Mouse (Mus musculus) kidney, embryonic 16.5 days (tissue): ENCODE measurements around the gene Zfp445. TPM values are rescaled to one million over a fixed set of nuclear protein-coding genes. Genes with fewer than 3 reads are reported as not detected.

Experiments used
- ATAC-seq: fragments of 200-750 bp; cut with Nextera tagmentation; 2 replicates; pipeline ENCODE4 v1.8.0; 2017; ENCODE audit warnings: moderate TSS enrichment; ENCODE audit not compliant: low FRiP score, low TSS enrichment
- H3K27ac ChIP-seq: fragments of 300-500 bp; sonication (generic); 2 replicates; pipeline ENCODE4 v1.5.1; 2014; ENCODE audit warnings: low read length
- H3K27me3 ChIP-seq: fragments of 300-500 bp; sonication (generic); 2 replicates; pipeline ENCODE4 v1.6.1; 2014; ENCODE audit warnings: low read length, control low read depth, mixed read lengths; ENCODE audit not compliant: insufficient read depth
- H3K36me3 ChIP-seq: fragments of 300-500 bp; sonication (generic); 2 replicates; pipeline ENCODE4 v1.6.1; 2014; ENCODE audit warnings: low read length, control low read depth, mixed read lengths; ENCODE audit not compliant: insufficient read depth
- H3K4me1 ChIP-seq: fragments of 300-500 bp; sonication (generic); 2 replicates; pipeline ENCODE4 v1.6.1; 2014; ENCODE audit warnings: low read length, control low read depth, mixed read lengths; ENCODE audit not compliant: insufficient read depth
- H3K4me2 ChIP-seq: fragments of 300-500 bp; sonication (generic); replicated peaks from 2 replicates; pipeline ENCODE4 v1.6.1; 2014; ENCODE audit warnings: low read depth, low read length
- H3K4me3 ChIP-seq: fragments of 300-500 bp; sonication (generic); 2 replicates; pipeline ENCODE4 v1.5.1; 2014; ENCODE audit warnings: mild to moderate bottlenecking, low read length
- H3K9ac ChIP-seq: fragments of 300-500 bp; sonication (generic); replicated peaks from 2 replicates; pipeline ENCODE4 v1.6.1; 2014; ENCODE audit warnings: low read length
- H3K9me3 ChIP-seq: fragments of 300-500 bp; sonication (generic); 2 replicates; pipeline ENCODE4 v1.6.1; 2016; ENCODE audit warnings: low read length, control low read depth
- WGBS: fragments of 180-500 bp; shearing (Covaris S2); extraction: QIAGEN DNeasy Blood & Tissue Kit; methylation state at CpG from one replicate; pipeline ENCODE4 v1.1.7; 2014; 5-methylcytosine and 5-hydroxymethylcytosine counted together
- polyA plus RNA-seq: library from polyadenylated mRNA; unstranded; fragments of >200 nt; fragmentation: Nextera tagmentation; extraction: Ambion mirVana; gene quantifications from 2 replicates; pipeline ENCODE4 v1.2.1, GENCODE M21; 2015

The Zfp445 gene
- polyA plus RNA-seq, 1 experiment from 2014 or later: 82.3 TPM

GRCm38 (mm10) chr9:122843760-122844159, 22.0 kb downstream of the Zfp445 start, which contains the start of gene Gm35549:
TSS of gene Gm35549 (minus strand) at chr9:122844035.
- H3K27me3 ChIP-seq: no peaks in the 10 kb centered on the region
- ATAC-seq: no peak
- H3K9ac ChIP-seq: no peak within 1 kb of the TSS
- no peak within 1 kb of the TSS for H3K27ac ChIP-seq
- H3K4me3 ChIP-seq: no peak within 1 kb of the TSS
- H3K36me3 ChIP-seq: peaks cover 6% of the 10 kb centered on the region
- peaks cover 5% of the 10 kb centered on the region; the same call in 1 of the 2 replicates for H3K9me3 ChIP-seq
- H3K4me2 ChIP-seq: no peak within 1 kb of the TSS
- 74% methylated on average over 3 of the region's 3 CpGs for WGBS
- H3K4me1 ChIP-seq: no peaks in the 10 kb centered on the region

- Histone ChIP-seq H3K36me3 (no peaks in the 10 kb centered on the region), H3K27me3 (no peaks in the 10 kb centered on the region), H3K9ac (no peak overlapping the region), H3K27ac (no peak overlapping the region), H3K4me1 (no peaks in the 10 kb centered on the region), H3K9me3 (no peaks in the 10 kb centered on the region), H3K4me3 (no peak overlapping the region), H3K4me2 (0 out of 2 replicates have a peak overlapping the region, but pooled peaks have one; percentile 14)
- WGBS: 26% methylated on average over 16 of the region's 16 CpGs
- ATAC-seq: peak; percentile 71
Observed at GRCm38 (mm10) chr9:122837680-122838079, 28.1 kb downstream of the Zfp445 start.

- Histone ChIP-seq H3K27ac (no peak overlapping the region), H3K9ac (no peak overlapping the region), H3K9me3 (no peaks in the 10 kb centered on the region), H3K4me3 (no peak overlapping the region), H3K27me3 (no peaks in the 10 kb centered on the region), H3K4me1 (no peaks in the 10 kb centered on the region), H3K36me3 (no peaks in the 10 kb centered on the region), H3K4me2 (no peak overlapping the region)
- WGBS: 85% methylated on average over 4 of the region's 4 CpGs
- ATAC-seq: no peak
Observed at GRCm38 (mm10) chr9:122837216-122837615, 28.6 kb downstream of the Zfp445 start.

- Histone ChIP-seq H3K9me3 (no peaks in the 10 kb centered on the region), H3K9ac (no peak overlapping the region), H3K4me1 (no peaks in the 10 kb centered on the region), H3K36me3 (no peaks in the 10 kb centered on the region), H3K4me2 (no peak overlapping the region), H3K4me3 (no peak overlapping the region), H3K27me3 (no peaks in the 10 kb centered on the region), H3K27ac (no peak overlapping the region)
- WGBS: 57% methylated on average over 6 of the region's 6 CpGs
- ATAC-seq: 0 out of 2 replicates have a peak, but pooled peaks have one; percentile 31
Observed at GRCm38 (mm10) chr9:122836790-122837189, 29.0 kb downstream of the Zfp445 start.

GRCm38 (mm10) chr9:122836126-122836525, 29.7 kb downstream of the Zfp445 start:
- H3K4me2 ChIP-seq: no peak overlapping the region
- no peak overlapping the region for H3K9ac ChIP-seq
- H3K9me3 ChIP-seq: no peaks in the 10 kb centered on the region
- no peak overlapping the region for H3K27ac ChIP-seq
- H3K36me3 ChIP-seq: no peaks in the 10 kb centered on the region
- no peak overlapping the region for H3K4me3 ChIP-seq
- ATAC-seq: no peak
- 71% methylated on average over 9 of the region's 9 CpGs for WGBS
- no peaks in the 10 kb centered on the region for H3K4me1 ChIP-seq
- no peaks in the 10 kb centered on the region for H3K27me3 ChIP-seq

- Histone ChIP-seq H3K27me3 (no peaks in the 10 kb centered on the region), H3K4me3 (no peak overlapping the region), H3K27ac (no peak overlapping the region), H3K36me3 (peaks cover 22% of the 10 kb centered on the region), H3K4me2 (no peak overlapping the region), H3K4me1 (no peaks in the 10 kb centered on the region), H3K9ac (no peak overlapping the region), H3K9me3 (no peaks in the 10 kb centered on the region)
- ATAC-seq: no peak
- 84% methylated on average over 4 of the region's 4 CpGs for WGBS
Observed at GRCm38 (mm10) chr9:122829826-122830380, 35.9 kb downstream of the Zfp445 start.

- H3K4me1 ChIP-seq: no peaks in the 10 kb centered on the region
- ATAC-seq: no peak
- no peaks in the 10 kb centered on the region for H3K27me3 ChIP-seq
- no peak overlapping the region for H3K27ac ChIP-seq
- no peak overlapping the region for H3K9ac ChIP-seq
- no peaks in the 10 kb centered on the region for H3K9me3 ChIP-seq
- H3K36me3 ChIP-seq: peaks cover 29% of the 10 kb centered on the region
- H3K4me2 ChIP-seq: no peak overlapping the region
- WGBS: 95% methylated on average over 4 of the region's 4 CpGs
- H3K4me3 ChIP-seq: no peak overlapping the region
Observed at GRCm38 (mm10) chr9:122826743-122827142, 39.1 kb downstream of the Zfp445 start.

GRCm38 (mm10) chr9:122823374-122824017, 42.3 kb downstream of the Zfp445 start:
- H3K9me3 ChIP-seq: no peaks in the 10 kb centered on the region
- ATAC-seq: no peak

GRCm38 (mm10) chr9:122815239-122815851, 50.5 kb downstream of the Zfp445 start:
- WGBS: 73% methylated on average over 4 of the region's 4 CpGs
- no peak overlapping the region for H3K4me3 ChIP-seq
- H3K4me2 ChIP-seq: no peak overlapping the region
- H3K9me3 ChIP-seq: no peaks in the 10 kb centered on the region
- H3K9ac ChIP-seq: no peak overlapping the region
- peaks cover 11% of the 10 kb centered on the region; the same call in 1 of the 2 replicates for H3K36me3 ChIP-seq
- 0 out of 2 replicates have a peak overlapping the region, but pooled peaks have one; percentile 53 for H3K27ac ChIP-seq
- H3K4me1 ChIP-seq: no peaks in the 10 kb centered on the region
- H3K27me3 ChIP-seq: no peaks in the 10 kb centered on the region
- no peak for ATAC-seq

More at GRCm38 (mm10) chr9:122823374-122824017, 42.3 kb downstream of the Zfp445 start:
- 85% methylated on average over 5 of the region's 5 CpGs for WGBS
- Histone ChIP-seq H3K9ac (no peak overlapping the region), H3K4me2 (no peak overlapping the region), H3K27ac (no peak overlapping the region), H3K36me3 (peaks cover 27% of the 10 kb centered on the region), H3K4me1 (no peaks in the 10 kb centered on the region), H3K4me3 (no peak overlapping the region), H3K27me3 (no peaks in the 10 kb centered on the region)

GRCm38 (mm10) chr9:122814775-122815174, 51.0 kb downstream of the Zfp445 start:
- Histone ChIP-seq H3K4me2 (no peak overlapping the region), H3K27ac (no peak overlapping the region), H3K9me3 (no peaks in the 10 kb centered on the region), H3K36me3 (peaks cover 8% of the 10 kb centered on the region; the same call in 1 of the 2 replicates), H3K27me3 (no peaks in the 10 kb centered on the region), H3K4me3 (no peak overlapping the region), H3K9ac (no peak overlapping the region), H3K4me1 (no peaks in the 10 kb centered on the region)
- WGBS: 88% methylated on average over 2 of the region's 2 CpGs
- no peak for ATAC-seq
